Comparison of ENCODE assay signal across 27 mouse cellular contexts in genomic region chr1:86397621-86398020, GRCm38 (mm10). TPM values are rescaled to one million over a fixed set of nuclear protein-coding genes. Genes with fewer than 3 reads are reported as not detected.
DNase-seq lines count a peak whose midpoint lies in the region; ATAC-seq and TF ChIP-seq lines count a peak whose summit lies in the region.
"Had no signal": no experiment of that assay in that cellular context is flagged by ENCODE, and none has a peak within 500 bp of the region (broad histone marks: within the 10 kb centered on the region; RNA-seq: fewer than 3 reads in every experiment).

No protein-coding gene starts in this region.

- 60% methylated on average over 8 of the region's 8 CpGs for WGBS in embryonic facial prominence, embryonic 14.5 days
- 42% methylated on average over 8 of the region's 8 CpGs for WGBS in lung, postnatal 0 days
- 48% methylated on average over 8 of the region's 8 CpGs for WGBS in stomach, embryonic 16.5 days

- H3K4me2 ChIP-seq in embryonic facial prominence, embryonic 14.5 days (ENCODE audit: low read depth, low read length) = no peak overlapping the region
- no peak overlapping the region for H3K4me2 ChIP-seq in lung, postnatal 0 days (replicated peaks; ENCODE audit: low read depth, low read length)
- no peak overlapping the region for H3K4me2 ChIP-seq in stomach, embryonic 16.5 days (ENCODE audit: low read depth, low read length)
- H3K4me2 ChIP-seq: heart, embryonic 12.5 days; hindbrain, embryonic 15.5 days had no signal

- no peaks in the 10 kb centered on the region for H3K9me3 ChIP-seq in megakaryocyte, embryonic 14.5 days
- H3K9me3 ChIP-seq in embryonic facial prominence, embryonic 14.5 days (ENCODE audit: control insufficient read depth, low read length) = no peaks in the 10 kb centered on the region
- H3K9me3 ChIP-seq in lung, postnatal 0 days (ENCODE audit: low read length) = no peaks in the 10 kb centered on the region
- H3K9me3 ChIP-seq in stomach, embryonic 16.5 days (replicated peaks; ENCODE audit: control insufficient read depth, low read length) = no peaks in the 10 kb centered on the region
- H3K9me3 ChIP-seq: forebrain, embryonic 10.5 days; heart, embryonic 12.5 days; hindbrain, embryonic 15.5 days had no signal

- peaks cover 5% of the 10 kb centered on the region for H3K36me3 ChIP-seq in megakaryocyte, embryonic 14.5 days (replicated peaks; ENCODE audit: low read length)
- no peaks in the 10 kb centered on the region for H3K36me3 ChIP-seq in embryonic facial prominence, embryonic 14.5 days (ENCODE audit: control insufficient read depth, insufficient read depth, low read length)
- H3K36me3 ChIP-seq in lung, postnatal 0 days (ENCODE audit: insufficient read depth, low read length) = no peaks in the 10 kb centered on the region
- H3K36me3 ChIP-seq in stomach, embryonic 16.5 days (ENCODE audit: control insufficient read depth, insufficient read depth, low read length) = no peaks in the 10 kb centered on the region
- H3K36me3 ChIP-seq: forebrain, embryonic 10.5 days; heart, embryonic 12.5 days; hindbrain, embryonic 15.5 days had no signal

- no peak for ATAC-seq in megakaryocyte, adult 5-6 weeks (ENCODE audit: poor library complexity, severe bottlenecking)
- ATAC-seq in embryonic facial prominence, embryonic 14.5 days (ENCODE audit: low read depth) = no peak
- peak; percentile 35; the same call in 1 of the 2 replicates for ATAC-seq in lung, postnatal 0 days
- ATAC-seq in stomach, embryonic 16.5 days (ENCODE audit: insufficient read depth, low FRiP score) = no peak
- ATAC-seq: intestine, embryonic 16.5 days had no signal

- no peak overlapping the region for H3K9ac ChIP-seq in embryonic facial prominence, embryonic 14.5 days (ENCODE audit: low read depth, low read length)
- H3K9ac ChIP-seq in lung, postnatal 0 days (replicated peaks; ENCODE audit: low read depth) = no peak overlapping the region
- H3K9ac ChIP-seq in stomach, embryonic 16.5 days (ENCODE audit: low read length) = no peak overlapping the region; the same call in 1 of the 2 replicates
- H3K9ac ChIP-seq: heart, embryonic 12.5 days; hindbrain, embryonic 15.5 days had no signal

- no peaks in the 10 kb centered on the region for H3K27me3 ChIP-seq in megakaryocyte, embryonic 14.5 days (replicated peaks)
- no peaks in the 10 kb centered on the region for H3K27me3 ChIP-seq in embryonic facial prominence, embryonic 14.5 days (replicated peaks; ENCODE audit: control insufficient read depth, insufficient read depth, low read length)
- H3K27me3 ChIP-seq in lung, postnatal 0 days (replicated peaks; ENCODE audit: insufficient read depth, low read length) = no peaks in the 10 kb centered on the region
- H3K27me3 ChIP-seq in stomach, embryonic 16.5 days (ENCODE audit: control insufficient read depth, insufficient read depth, low read length) = no peaks in the 10 kb centered on the region
- H3K27me3 ChIP-seq: heart, embryonic 12.5 days; hindbrain, embryonic 15.5 days had no signal

- peak overlapping the region; percentile 8 for H3K27ac ChIP-seq in embryonic facial prominence, embryonic 14.5 days (replicated peaks; ENCODE audit: low read depth, low read length)
- peak overlapping the region; percentile 3; the same call in 1 of the 2 replicates for H3K27ac ChIP-seq in lung, postnatal 0 days (ENCODE audit: low read length)
- peak overlapping the region; percentile 3; the same call in 1 of the 2 replicates for H3K27ac ChIP-seq in stomach, embryonic 16.5 days (ENCODE audit: low read length)
- H3K27ac ChIP-seq: forebrain, embryonic 10.5 days; gastrocnemius, adult 2 months; hindbrain, embryonic 15.5 days had no signal

- no peak for TF ChIP-seq CTCF in lung, postnatal 0 days (IDR thresholded peaks at IDR 0.05)

- TF ChIP-seq EP300 in lung, postnatal 0 days (IDR thresholded peaks at IDR 0.05) = no peak

- no peak for DNase-seq in embryonic facial prominence, embryonic 14.5 days (ENCODE audit: low spot score)
- DNase-seq in lung, postnatal 0 days (ENCODE audit: low spot score) = peak; percentile 48
- no peak for DNase-seq in layer of hippocampus, adult 8-10 months (ENCODE audit: low spot score in 2 of 2)
- DNase-seq in embryo, embryonic 9.5 days (ENCODE audit: extremely low spot score) = no peak
- DNase-seq: adrenal gland, adult 2 months; cerebellum, adult 9-11 months; gastrocnemius, adult 2 months; heart, postnatal 14 days; layer of hippocampus, postnatal 36 days; liver; midbrain, embryonic 14.5 days; right cerebral cortex, postnatal 14 days had no signal

- H3K4me1 ChIP-seq in megakaryocyte, embryonic 14.5 days = peaks cover 90% of the 10 kb centered on the region
- no peaks in the 10 kb centered on the region for H3K4me1 ChIP-seq in embryonic facial prominence, embryonic 14.5 days (ENCODE audit: control insufficient read depth, insufficient read depth, low read length)
- H3K4me1 ChIP-seq in lung, postnatal 0 days (ENCODE audit: insufficient read depth, low read depth, low read length) = no peaks in the 10 kb centered on the region
- H3K4me1 ChIP-seq in stomach, embryonic 16.5 days (ENCODE audit: control insufficient read depth, insufficient read depth, low read length) = peaks cover 5% of the 10 kb centered on the region; the same call in 1 of the 2 replicates
- H3K4me1 ChIP-seq: hindbrain, embryonic 15.5 days had no signal

- peak overlapping the region; percentile 14 for H3K4me3 ChIP-seq in megakaryocyte, embryonic 14.5 days (replicated peaks)
- H3K4me3 ChIP-seq in embryonic facial prominence, embryonic 14.5 days (ENCODE audit: low read depth, low read length) = no peak overlapping the region
- no peak overlapping the region for H3K4me3 ChIP-seq in lung, postnatal 0 days (ENCODE audit: low read depth, low read length)
- no peak overlapping the region for H3K4me3 ChIP-seq in stomach, embryonic 16.5 days (replicated peaks; ENCODE audit: low read length)
- H3K4me3 ChIP-seq: forebrain, embryonic 10.5 days; gastrocnemius, adult 2 months; heart, embryonic 12.5 days; hindbrain, embryonic 15.5 days; myocyte had no signal

RNA-seq across cellular contexts. Expression of gene Nmur1, which starts 28.4 kb away (rescaled TPM):
- polyA plus RNA-seq in megakaryocyte, embryonic 14.5 days (2012; ENCODE audit: insufficient read depth, low replicate concordance) = 2.4 TPM in 1 of 2 replicates, not detected in the other
- not detected in 2 replicates for total RNA-seq in megakaryocyte, adult 5-6 weeks (2015)
- not detected in 2 replicates for total RNA-seq in megakaryocyte, adult 5-6 weeks (2017)
- polyA plus RNA-seq in embryonic facial prominence, embryonic 14.5 days (2014; fragmentation: Nextera tagmentation; extraction: Ambion mirVana) = not detected in 2 replicates
- 1.3 and 2.1 TPM in 2 replicates for polyA plus RNA-seq in lung, postnatal 0 days (2015; fragmentation: Nextera tagmentation; extraction: Ambion mirVana)
- not detected in 2 replicates for polyA plus RNA-seq in stomach, embryonic 16.5 days (2015; fragmentation: Nextera tagmentation; extraction: Ambion mirVana)
- not detected for total RNA-seq in layer of hippocampus, adult 8-10 months (2022)
- total RNA-seq: adrenal gland, adult 2 months; gastrocnemius, adult 2 months; heart, postnatal 14 days; layer of hippocampus, postnatal 36 days had no signal
- polyA plus RNA-seq: heart, embryonic 12.5 days; midbrain, embryonic 14.5 days; myocyte; neural tube, embryonic 14.5 days; stomach, embryonic 14.5 days; thymus, postnatal 0 days had no signal

RNA-seq across cellular contexts. Expression of gene Tex44, which starts 28.5 kb away (rescaled TPM):
- polyA plus RNA-seq in megakaryocyte, embryonic 14.5 days (2012; ENCODE audit: insufficient read depth, low replicate concordance) = not detected in 2 replicates
- total RNA-seq in megakaryocyte, adult 5-6 weeks (2015) = not detected in 2 replicates
- total RNA-seq in megakaryocyte, adult 5-6 weeks (2017) = not detected in 2 replicates
- polyA plus RNA-seq in embryonic facial prominence, embryonic 14.5 days (2014; fragmentation: Nextera tagmentation; extraction: Ambion mirVana) = not detected in 2 replicates
- not detected in 2 replicates for polyA plus RNA-seq in lung, postnatal 0 days (2015; fragmentation: Nextera tagmentation; extraction: Ambion mirVana)
- not detected in 2 replicates for polyA plus RNA-seq in stomach, embryonic 16.5 days (2015; fragmentation: Nextera tagmentation; extraction: Ambion mirVana)
- not detected for total RNA-seq in layer of hippocampus, adult 8-10 months (2022)
- total RNA-seq: adrenal gland, adult 2 months; gastrocnemius, adult 2 months; heart, postnatal 14 days; layer of hippocampus, postnatal 36 days; left cerebral cortex, postnatal 14 days had no signal
- polyA plus RNA-seq: adrenal gland, adult 2 months; C2C12; forebrain, embryonic 10.5 days; heart, embryonic 12.5 days; hindbrain, embryonic 15.5 days; intestine, embryonic 16.5 days; kidney, embryonic 16.5 days; midbrain, embryonic 14.5 days; myocyte; neural tube, embryonic 14.5 days; spleen, adult 2 months; stomach, embryonic 14.5 days had no signal

RNA-seq across cellular contexts. Expression of gene Ncl, which starts 38.4 kb away (rescaled TPM):
- 70.4 and 932 TPM in 2 replicates for polyA plus RNA-seq in megakaryocyte, embryonic 14.5 days (2012; ENCODE audit: insufficient read depth, low replicate concordance)
- total RNA-seq in megakaryocyte, adult 5-6 weeks (2015) = 150 and 167 TPM in 2 replicates
- total RNA-seq in megakaryocyte, adult 5-6 weeks (2017) = 156 and 194 TPM in 2 replicates
- 285 and 297 TPM in 2 replicates for polyA plus RNA-seq in embryonic facial prominence, embryonic 14.5 days (2014; fragmentation: Nextera tagmentation; extraction: Ambion mirVana)
- 139 and 140 TPM in 2 replicates for polyA plus RNA-seq in lung, postnatal 0 days (2015; fragmentation: Nextera tagmentation; extraction: Ambion mirVana)
- polyA plus RNA-seq in stomach, embryonic 16.5 days (2015; fragmentation: Nextera tagmentation; extraction: Ambion mirVana) = 346 and 382 TPM in 2 replicates
- total RNA-seq in layer of hippocampus, adult 8-10 months (2022) = 100 to 1,000 TPM; 138 to 171 (median 146) TPM
